Comparison of ENCODE assay signal across 8 mouse cellular contexts in the genomic region with DNA sequence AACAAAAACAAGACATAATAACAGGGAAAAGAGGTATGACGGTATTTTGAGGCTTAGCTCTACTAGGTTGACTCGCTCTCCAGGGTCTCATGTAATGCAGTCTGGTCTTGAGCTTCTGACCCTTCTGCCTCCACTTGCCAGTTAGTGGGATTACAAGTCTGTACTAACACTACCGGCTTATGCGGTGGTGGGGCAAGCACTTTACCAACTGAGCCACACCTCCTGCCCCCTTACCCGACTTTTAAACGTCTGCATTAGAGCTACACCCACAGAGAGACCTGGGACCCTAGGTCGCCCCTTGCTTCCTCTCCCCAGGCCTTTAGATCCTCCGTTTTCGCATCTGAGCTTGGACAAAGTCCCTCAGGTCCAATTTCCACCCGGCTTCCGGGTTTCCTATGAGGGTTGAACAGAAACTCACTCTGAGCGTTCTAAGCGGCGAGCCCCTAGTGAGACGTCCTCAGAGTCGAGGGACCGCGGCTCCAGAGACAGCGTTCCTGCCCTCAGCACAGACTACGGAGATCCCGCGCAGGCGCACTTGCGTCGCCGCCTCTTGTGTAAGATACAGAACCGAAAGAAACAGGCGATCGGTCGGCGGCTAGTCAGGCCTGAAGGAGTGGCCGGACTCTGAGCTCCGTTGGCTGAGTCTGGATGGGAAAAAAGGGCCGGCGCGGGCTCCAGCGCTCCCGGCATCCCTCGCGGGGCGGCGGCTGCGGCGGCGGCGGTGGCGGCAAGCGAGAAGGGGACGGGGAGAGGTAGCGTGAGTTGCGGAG. TPM values are rescaled to one million over a fixed set of nuclear protein-coding genes. Genes with fewer than 3 reads are reported as not detected.
DNase-seq lines count a peak whose midpoint lies in the region; ATAC-seq and TF ChIP-seq lines count a peak whose summit lies in the region.

TSS of gene Ptcd1 (minus strand) at position 573 of the 770 bp plus-strand sequence.
TSS of gene Cpsf4 (plus strand) at position 678 of the 770 bp plus-strand sequence.

- TF ChIP-seq POLR2A in testis, adult 2 months (IDR thresholded peaks at IDR 0.05; ENCODE audit: control insufficient read depth, low read depth, low read length), result peak; percentile 93

- peak within 1 kb of the TSS; percentile 82 for H3K27ac ChIP-seq in forebrain, embryonic 12.5 days
- H3K27ac ChIP-seq in heart, postnatal 0 days (ENCODE audit: low read depth), result peak within 1 kb of the TSS; percentile 79
- peak within 1 kb of the TSS; percentile 82 for H3K27ac ChIP-seq in liver, embryonic 16.5 days (ENCODE audit: low read length)
- H3K27ac ChIP-seq in neural tube, embryonic 13.5 days (replicated peaks), result peak within 1 kb of the TSS; percentile 83
- peak within 1 kb of the TSS; percentile 90 for H3K27ac ChIP-seq in testis, adult 2 months (ENCODE audit: control insufficient read depth, insufficient read depth, low read depth, low read length)

- peak; percentile 81; the same call in 1 of the 2 replicates for TF ChIP-seq EP300 in heart, postnatal 0 days (IDR thresholded peaks at IDR 0.05; ENCODE audit: low read depth)

- under 1% methylated on average over 51 of the region's 51 CpGs for WGBS in forebrain, embryonic 12.5 days
- under 1% methylated on average over 47 of the region's 51 CpGs for WGBS in heart, postnatal 0 days
- WGBS in liver, embryonic 16.5 days (ENCODE audit: insufficient replicate concordance), result under 1% methylated on average over 47 of the region's 51 CpGs
- WGBS in neural tube, embryonic 13.5 days, result under 1% methylated on average over 51 of the region's 51 CpGs

- no peaks in the 10 kb centered on the region for H3K9me3 ChIP-seq in E14TG2a.4 (ENCODE audit: low read length)
- no peaks in the 10 kb centered on the region for H3K9me3 ChIP-seq in forebrain, embryonic 12.5 days
- H3K9me3 ChIP-seq in heart, postnatal 0 days (replicated peaks; ENCODE audit: control insufficient read depth, low read length), result no peaks in the 10 kb centered on the region
- no peaks in the 10 kb centered on the region for H3K9me3 ChIP-seq in liver, embryonic 16.5 days (replicated peaks; ENCODE audit: control insufficient read depth, low read length)
- H3K9me3 ChIP-seq in neural tube, embryonic 13.5 days, result no peaks in the 10 kb centered on the region

- TF ChIP-seq CTCF in E14TG2a.4 (conservative IDR thresholded peaks at IDR 0.05; ENCODE audit: low read length), result no peak
- no peak for TF ChIP-seq CTCF in heart, postnatal 0 days (IDR thresholded peaks at IDR 0.05; ENCODE audit: low read depth)
- TF ChIP-seq CTCF in testis, adult 2 months (IDR thresholded peaks at IDR 0.05; ENCODE audit: control insufficient read depth, insufficient read depth, insufficient replicate concordance, low read depth, low read length), result no peak

- ATAC-seq in forebrain, embryonic 12.5 days (ENCODE audit: low FRiP score), result peak; percentile 95
- ATAC-seq in heart, postnatal 0 days (ENCODE audit: insufficient read depth, low read depth), result peak; percentile 93
- ATAC-seq in liver, embryonic 16.5 days (ENCODE audit: low read depth), result peak; percentile 95
- ATAC-seq in neural tube, embryonic 13.5 days (ENCODE audit: low read depth), result peak; percentile 95

- peak within 1 kb of the TSS; percentile 93 for H3K9ac ChIP-seq in forebrain, embryonic 12.5 days
- peak within 1 kb of the TSS; percentile 94 for H3K9ac ChIP-seq in heart, postnatal 0 days (replicated peaks; ENCODE audit: low read depth, low read length)
- H3K9ac ChIP-seq in liver, embryonic 16.5 days (ENCODE audit: low read depth, low read length), result peak within 1 kb of the TSS; percentile 99
- H3K9ac ChIP-seq in neural tube, embryonic 13.5 days, result peak within 1 kb of the TSS; percentile 92

- H3K27me3 ChIP-seq in E14TG2a.4 (ENCODE audit: insufficient read depth, low read length), result no peaks in the 10 kb centered on the region
- H3K27me3 ChIP-seq in forebrain, embryonic 12.5 days, result no peaks in the 10 kb centered on the region
- H3K27me3 ChIP-seq in heart, postnatal 0 days (ENCODE audit: control insufficient read depth, insufficient read depth, low read length), result no peaks in the 10 kb centered on the region
- no peaks in the 10 kb centered on the region for H3K27me3 ChIP-seq in liver, embryonic 16.5 days (ENCODE audit: control insufficient read depth, insufficient read depth, low read depth, low read length)
- H3K27me3 ChIP-seq in neural tube, embryonic 13.5 days, result no peaks in the 10 kb centered on the region
- H3K27me3 ChIP-seq in testis, adult 2 months (ENCODE audit: control insufficient read depth, insufficient read depth, low read length), result no peaks in the 10 kb centered on the region

- peaks cover 50% of the 10 kb centered on the region for H3K36me3 ChIP-seq in E14TG2a.4 (ENCODE audit: insufficient read depth, low read length)
- peaks cover 32% of the 10 kb centered on the region for H3K36me3 ChIP-seq in forebrain, embryonic 12.5 days (replicated peaks)
- peaks cover 32% of the 10 kb centered on the region for H3K36me3 ChIP-seq in heart, postnatal 0 days (replicated peaks; ENCODE audit: control insufficient read depth, insufficient read depth, low read length)
- H3K36me3 ChIP-seq in liver, embryonic 16.5 days (ENCODE audit: control insufficient read depth, insufficient read depth), result peaks cover 16% of the 10 kb centered on the region
- H3K36me3 ChIP-seq in neural tube, embryonic 13.5 days, result peaks cover 50% of the 10 kb centered on the region
- peaks cover 1% of the 10 kb centered on the region; the same call in 1 of the 2 replicates for H3K36me3 ChIP-seq in testis, adult 2 months (ENCODE audit: control insufficient read depth, insufficient read depth, low read length)

- H3K4me2 ChIP-seq in forebrain, embryonic 12.5 days, result peak within 1 kb of the TSS; percentile 92
- peak within 1 kb of the TSS; percentile 81 for H3K4me2 ChIP-seq in heart, postnatal 0 days (ENCODE audit: low read depth, low read length)
- H3K4me2 ChIP-seq in liver, embryonic 16.5 days (ENCODE audit: low read depth, low read length), result peak within 1 kb of the TSS; percentile 84
- peak within 1 kb of the TSS; percentile 96 for H3K4me2 ChIP-seq in neural tube, embryonic 13.5 days

- peaks cover 75% of the 10 kb centered on the region for H3K4me1 ChIP-seq in E14TG2a.4 (replicated peaks; ENCODE audit: low read depth, low read length)
- H3K4me1 ChIP-seq in forebrain, embryonic 12.5 days, result peaks cover 28% of the 10 kb centered on the region
- H3K4me1 ChIP-seq in heart, postnatal 0 days (ENCODE audit: control insufficient read depth, insufficient read depth), result peaks cover 24% of the 10 kb centered on the region
- peaks cover 19% of the 10 kb centered on the region for H3K4me1 ChIP-seq in liver, embryonic 16.5 days (ENCODE audit: control insufficient read depth, low read depth, low read length)
- H3K4me1 ChIP-seq in neural tube, embryonic 13.5 days (replicated peaks), result peaks cover 39% of the 10 kb centered on the region
- H3K4me1 ChIP-seq in testis, adult 2 months (ENCODE audit: control insufficient read depth, insufficient read depth, low read length), result peaks cover 14% of the 10 kb centered on the region

- H3K4me3 ChIP-seq in E14TG2a.4 (replicated peaks; ENCODE audit: low read length), result peak within 1 kb of the TSS; percentile 96
- peak within 1 kb of the TSS; percentile 76 for H3K4me3 ChIP-seq in forebrain, embryonic 12.5 days (replicated peaks)
- H3K4me3 ChIP-seq in heart, postnatal 0 days (ENCODE audit: low read depth, low read length), result peak within 1 kb of the TSS; percentile 79
- H3K4me3 ChIP-seq in liver, embryonic 16.5 days (ENCODE audit: low read depth, low read length), result peak within 1 kb of the TSS; percentile 98
- H3K4me3 ChIP-seq in neural tube, embryonic 13.5 days, result peak within 1 kb of the TSS; percentile 95
- H3K4me3 ChIP-seq in testis, adult 2 months (ENCODE audit: control insufficient read depth, low read depth, low read length), result peak within 1 kb of the TSS; percentile 98

- DNase-seq in c-Kit-positive CD71-positive TER-119-positive erythroid progenitor cells, embryonic 14.5 days (ENCODE audit: low spot score), result peak; percentile 99
- peak; percentile 97 for DNase-seq in heart, postnatal 0 days (ENCODE audit: low spot score)
- peak; percentile 99 to 100 for DNase-seq in kidney, postnatal 4 days

RNA-seq across cellular contexts. Expression of gene Ptcd1, which starts in this region (rescaled TPM):
- polyA plus RNA-seq in forebrain, embryonic 12.5 days (2016; fragmentation: Nextera tagmentation; extraction: Ambion mirVana), result 19.5 and 20.3 TPM in 2 replicates
- 13.5 and 28.1 TPM in 2 replicates for total RNA-seq in heart, postnatal 0 days (2014; rRNA removed; ENCODE audit: low replicate concordance)
- polyA plus RNA-seq in heart, postnatal 0 days (2015; fragmentation: Nextera tagmentation; extraction: Ambion mirVana), result 15.5 and 15.7 TPM in 2 replicates
- polyA plus RNA-seq in liver, embryonic 16.5 days (2015; fragmentation: Nextera tagmentation; extraction: Ambion mirVana), result 7.3 and 7.8 TPM in 2 replicates
- polyA plus RNA-seq in neural tube, embryonic 13.5 days (2015; fragmentation: Nextera tagmentation; extraction: Ambion mirVana), result 18.8 and 20.9 TPM in 2 replicates
- 19.5 and 22.2 TPM in 2 replicates for polyA plus RNA-seq in testis, adult 2 months (2012; rRNA removed)

RNA-seq across cellular contexts. Expression of gene Cpsf4, which starts in this region (rescaled TPM):
- 65.7 and 69.5 TPM in 2 replicates for polyA plus RNA-seq in forebrain, embryonic 12.5 days (2016; fragmentation: Nextera tagmentation; extraction: Ambion mirVana)
- 20.0 and 21.5 TPM in 2 replicates for total RNA-seq in heart, postnatal 0 days (2014; rRNA removed; ENCODE audit: low replicate concordance)
- 14.5 and 14.9 TPM in 2 replicates for polyA plus RNA-seq in heart, postnatal 0 days (2015; fragmentation: Nextera tagmentation; extraction: Ambion mirVana)
- polyA plus RNA-seq in liver, embryonic 16.5 days (2015; fragmentation: Nextera tagmentation; extraction: Ambion mirVana), result 22.7 and 24.0 TPM in 2 replicates
- polyA plus RNA-seq in neural tube, embryonic 13.5 days (2015; fragmentation: Nextera tagmentation; extraction: Ambion mirVana), result 47.7 and 48.9 TPM in 2 replicates
- polyA plus RNA-seq in testis, adult 2 months (2012; rRNA removed), result 23.0 and 25.5 TPM in 2 replicates

Comparison
In these comparisons a context has a peak if more than half of its experiments do, and no peak if none do; other contexts are left out.
1. Peak in every context shown above with its lines: DNase-seq, ATAC-seq, H3K4me3 ChIP-seq and H3K27ac ChIP-seq.